Mouse (Mus musculus) ovary, adult 18-20 months (tissue): ENCODE data around the gene Gpr4.

ENCODE experiments used
- DNase-seq: peaks from one replicate; pipeline ENCODE4 v3.0.0; 2022; ENCODE audit warnings: low spot score, mixed read lengths

Gpr4 gene

DNA sequence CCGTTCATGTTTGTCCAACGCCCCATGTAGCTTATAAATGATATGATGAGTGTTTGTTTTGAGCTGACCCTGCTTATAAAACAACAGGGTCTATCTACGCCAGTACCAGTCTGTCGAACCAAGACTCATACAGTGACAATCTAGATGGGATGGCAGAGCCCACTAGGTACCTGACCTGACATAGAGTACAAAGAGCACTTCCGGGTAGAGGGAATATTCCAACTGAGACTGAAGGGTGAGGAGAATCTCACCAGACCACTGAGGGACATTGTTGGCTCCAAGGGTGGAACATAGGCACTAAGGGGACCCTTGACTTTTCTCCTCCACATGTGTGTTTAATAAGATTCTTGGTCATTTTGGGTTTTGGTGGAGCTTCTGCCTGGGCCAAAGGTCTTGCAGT is 17.1 kb downstream of the Gpr4 start:
- no peak for DNase-seq

GRCm38 (mm10) chr7:19230041-19230580 is 17.8 kb downstream of the Gpr4 start:
- DNase-seq, result no peak

- no peak for DNase-seq
These were observed 18.6 kb downstream of the Gpr4 start for GRCm38 (mm10) chr7:19230899-19231298.

DNA sequence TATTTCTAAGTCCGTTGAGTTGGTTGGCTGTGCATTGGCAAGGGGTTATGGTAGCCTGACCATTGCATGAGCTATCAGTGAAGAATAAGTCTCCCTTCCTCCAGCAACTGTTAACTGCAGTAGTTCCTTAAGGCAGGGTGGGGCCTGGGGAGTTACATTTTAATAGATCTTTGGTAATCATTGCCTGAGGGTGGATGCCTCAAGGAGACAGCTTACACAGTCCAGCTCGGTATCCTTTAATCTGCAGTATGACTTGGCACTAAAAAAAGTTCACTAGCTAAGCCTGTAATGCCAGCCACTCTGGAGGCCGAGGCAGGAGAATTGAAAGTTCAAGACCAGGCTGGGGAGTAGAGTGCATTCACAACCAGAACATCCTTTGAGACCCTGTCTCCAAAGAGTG is 19.5 kb downstream of the Gpr4 start:
- no peak for DNase-seq

- no peak for DNase-seq
These were observed 22.3 kb downstream of the Gpr4 start for GRCm38 (mm10) chr7:19234652-19235051.

GRCm38 (mm10) chr7:19235092-19235671 is 22.8 kb downstream of the Gpr4 start:
- DNase-seq, result no peak

DNA sequence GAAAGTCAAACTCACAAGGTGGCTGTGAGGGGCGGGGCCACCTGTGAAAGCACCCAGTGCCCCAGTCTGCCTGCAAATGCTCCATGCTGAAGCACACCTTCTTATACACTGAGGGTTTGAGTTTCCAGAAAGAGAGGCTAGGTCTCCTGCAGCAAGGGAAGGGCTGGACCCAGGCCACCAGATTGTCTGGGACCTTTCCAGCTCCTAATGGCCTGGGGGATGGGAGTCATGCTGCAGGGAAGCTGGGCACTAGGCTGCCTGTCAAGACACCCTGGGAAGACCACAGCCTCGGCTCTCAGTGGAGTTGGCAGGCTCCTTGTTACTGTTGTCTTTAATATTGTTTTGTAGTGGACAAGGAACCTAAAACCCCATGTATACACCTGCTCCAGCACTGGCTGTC is 24.1 kb downstream of the Gpr4 start:
- no peak for DNase-seq

GRCm38 (mm10) chr7:19238344-19238743 is 26.0 kb downstream of the Gpr4 start:
- no peak for DNase-seq

DNA sequence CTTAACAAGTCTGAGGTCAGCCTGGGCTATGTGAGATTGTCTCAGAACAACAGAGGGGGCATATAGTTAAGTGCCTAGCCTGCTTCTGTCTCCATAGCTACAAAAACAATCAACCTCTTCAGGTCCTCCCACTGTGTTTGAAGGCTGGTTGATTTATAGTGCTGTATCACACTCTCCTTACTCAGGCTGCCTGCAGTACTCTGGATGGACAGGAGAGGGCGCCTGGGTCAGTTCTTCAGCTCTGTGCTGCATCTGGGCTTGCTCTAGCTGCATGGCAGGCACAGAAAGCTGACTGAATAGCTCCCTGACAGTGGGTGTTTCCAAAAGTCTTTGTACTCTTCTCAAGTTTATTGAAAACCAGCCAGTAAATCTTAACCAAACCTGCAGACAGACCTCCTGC is 27.1 kb downstream of the Gpr4 start:
- DNase-seq, result peak; percentile 62

GRCm38 (mm10) chr7:19239986-19240385 is 27.6 kb downstream of the Gpr4 start:
- no peak for DNase-seq

- no peak for DNase-seq
These were observed 28.6 kb downstream of the Gpr4 start for GRCm38 (mm10) chr7:19240905-19241463.

GRCm38 (mm10) chr7:19242005-19242404 is 29.7 kb downstream of the Gpr4 start:
- no peak for DNase-seq

DNA sequence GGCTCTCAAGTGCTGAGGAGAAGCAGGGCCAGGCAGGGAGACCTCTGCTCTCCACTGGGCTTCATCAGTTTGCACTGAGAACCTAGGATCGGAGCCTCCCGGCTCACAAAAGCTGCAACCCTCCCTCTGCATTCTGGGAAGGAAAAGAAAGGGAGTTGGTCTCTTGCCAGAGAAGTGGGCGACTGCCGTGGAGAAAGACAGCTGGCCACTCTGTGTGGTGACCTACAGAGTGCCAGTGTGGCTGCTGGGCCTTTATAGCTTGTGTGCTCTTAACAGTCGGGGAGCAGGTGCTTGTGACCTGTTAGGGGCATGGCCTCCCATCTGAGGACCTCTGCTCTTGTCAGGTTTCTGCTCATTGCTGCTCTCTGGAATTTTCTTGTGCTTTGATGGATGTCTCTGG is 31.5 kb downstream of the Gpr4 start:
- DNase-seq, result no peak

GRCm38 (mm10) chr7:19245083-19245482 is 32.7 kb downstream of the Gpr4 start:
- no peak for DNase-seq

DNA sequence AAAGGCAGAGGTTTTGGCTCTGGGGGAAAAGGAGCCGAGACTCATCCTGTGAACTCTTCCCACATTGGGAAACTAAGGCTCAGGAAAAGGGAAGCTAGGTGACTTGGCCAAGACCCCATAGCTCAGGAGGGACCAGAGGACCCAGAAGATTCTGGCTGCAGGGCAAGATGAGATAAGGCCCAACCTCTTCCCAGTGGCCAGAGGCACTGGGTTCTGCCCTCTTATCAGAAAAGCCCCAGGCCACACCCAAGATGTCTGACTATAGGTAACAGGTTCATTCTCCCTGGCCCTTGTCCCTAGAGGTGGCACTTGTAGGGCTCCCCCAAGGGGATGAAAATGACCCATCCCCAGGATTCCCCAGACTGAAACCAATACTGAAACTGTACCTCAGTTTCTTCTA is 34.5 kb downstream of the Gpr4 start:
- no peak for DNase-seq

GRCm38 (mm10) chr7:19247511-19247910 is 35.2 kb downstream of the Gpr4 start:
- DNase-seq, result no peak

- DNase-seq, result no peak
These were observed 39.7 kb downstream of the Gpr4 start for GRCm38 (mm10) chr7:19252078-19252477.

DNA sequence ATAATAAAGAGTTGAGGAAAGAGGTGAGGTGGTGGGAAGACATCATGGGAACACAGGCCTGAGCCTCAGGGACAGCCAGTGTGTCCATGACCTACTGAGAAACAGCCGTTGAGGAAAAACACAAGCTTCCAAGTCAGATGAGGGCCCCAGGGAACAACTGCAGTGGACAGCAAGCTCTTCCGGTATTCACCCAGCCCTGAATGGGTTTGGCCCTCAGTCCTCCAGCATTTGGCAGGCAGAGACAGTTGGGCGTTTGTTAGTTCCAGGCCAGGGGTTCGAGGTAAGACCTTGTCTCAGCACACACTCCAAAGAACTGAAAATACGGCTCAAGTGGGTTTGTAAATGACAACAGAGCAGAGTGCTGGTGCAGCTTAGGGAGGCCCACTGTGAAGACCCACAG is 41.1 kb downstream of the Gpr4 start:
- no peak for DNase-seq

DNA sequence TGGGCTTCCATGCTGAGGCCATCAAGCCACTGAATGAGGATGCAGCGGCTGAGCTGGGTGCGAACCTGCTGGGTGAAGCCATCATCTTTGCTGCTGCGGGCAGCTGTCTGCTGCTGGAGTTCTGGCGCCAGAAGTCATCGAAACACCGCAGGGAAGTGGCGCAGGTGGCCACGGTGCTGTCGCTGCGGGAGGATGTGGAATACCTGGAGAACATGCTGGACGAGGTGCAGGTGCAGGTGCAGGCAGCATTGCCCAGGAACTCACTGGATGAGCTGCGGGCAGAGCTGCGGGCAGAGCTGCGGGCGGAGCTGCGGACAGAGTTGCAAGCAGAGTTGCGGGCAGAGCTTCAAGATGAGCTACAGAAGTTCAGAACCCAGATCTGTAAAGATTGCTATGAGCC is 43.1 kb downstream of the Gpr4 start:
- no peak for DNase-seq

GRCm38 (mm10) chr7:19256567-19256966 is 44.2 kb downstream of the Gpr4 start:
- DNase-seq, result no peak

GRCm38 (mm10) chr7:19257390-19258022 is 45.2 kb downstream of the Gpr4 start:
- peak; percentile 46 for DNase-seq

DNA sequence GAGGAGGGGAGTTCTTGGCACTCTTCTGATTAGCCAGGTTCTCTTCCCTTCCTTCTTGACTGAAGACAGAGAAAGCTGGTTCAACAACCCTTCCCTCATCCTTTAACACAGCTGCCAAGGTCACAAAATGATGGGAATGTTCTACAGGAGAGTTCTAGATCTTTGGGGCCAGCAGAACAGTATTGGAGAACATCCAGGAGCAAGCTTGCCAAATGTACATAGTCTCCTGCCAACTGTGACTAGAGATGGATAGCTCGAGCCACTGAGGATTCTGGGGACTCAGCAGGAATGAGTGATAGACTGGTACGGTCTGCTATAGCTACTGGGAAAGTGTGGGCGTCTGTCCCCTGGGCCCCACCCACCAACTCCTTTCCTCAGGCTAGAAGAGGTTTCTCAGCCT is 46.0 kb downstream of the Gpr4 start:
- no peak for DNase-seq

DNA sequence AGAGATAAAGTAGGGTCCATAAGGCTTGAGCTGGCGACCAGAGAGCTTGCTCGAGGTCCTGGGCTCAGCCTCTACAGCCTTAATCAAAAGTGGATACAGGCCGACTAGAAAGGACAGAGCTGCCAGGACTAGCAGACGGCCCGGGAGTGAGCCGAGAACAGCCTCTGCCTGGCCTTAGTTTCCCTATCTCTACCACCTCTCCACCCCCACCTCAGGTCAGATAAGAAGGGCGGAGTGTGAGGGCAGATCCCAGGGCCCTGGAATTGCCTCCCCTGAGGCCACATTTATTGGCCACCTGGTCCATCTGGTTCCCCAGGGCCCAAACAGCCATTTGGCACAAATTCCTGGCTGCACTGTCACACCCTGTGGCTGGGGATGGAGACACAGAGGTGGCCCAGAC is 52.8 kb downstream of the Gpr4 start:
- DNase-seq, result no peak
